Mouse (Mus musculus): Measurements from ENCODE around the gene Olfr740.

Olfr740 gene

GRCm38 (mm10) chr14:50445245-50445644 is at the start of gene Olfr740:
Gene Olfr740, plus strand, starts transcription at chr14:50445545.
- DNase-seq = no peak

GRCm38 (mm10) chr14:50407268-50407667 is 38.1 kb upstream of the Olfr740 start, which contains the start of gene Olfr738:
Gene Olfr738, plus strand, starts transcription at chr14:50407568.
- DNase-seq = no peak

GRCm38 (mm10) chr14:50418326-50418725 is 27.0 kb upstream of the Olfr740 start, which contains the start of gene Olfr739:
Gene Olfr739, plus strand, starts transcription at chr14:50418626.
- DNase-seq = no peak

GRCm38 (mm10) chr14:50472438-50472837 is 27.1 kb downstream of the Olfr740 start, which contains the start of gene Olfr741:
Gene Olfr741, plus strand, starts transcription at chr14:50472738.
- DNase-seq = no peak

GRCm38 (mm10) chr14:50478406-50478805 is 33.1 kb downstream of the Olfr740 start:
- DNase-seq = no peak

- DNase-seq = no peak
Measured at GRCm38 (mm10) chr14:50503300-50503699, 58.0 kb downstream of the Olfr740 start, which contains the start of gene Olfr742. Gene Olfr742, plus strand, starts transcription at chr14:50503600.
